Mouse (Mus musculus) thymus, postnatal 10 days (tissue): Measurements from ENCODE around the gene Ppp1r14a.

Source experiments
- DNase-seq, 2 experiments: peaks; one replicate each; pipeline ENCODE4 v3.0.0; 2021; ENCODE audit warnings: low spot score in 2 of 2

The Ppp1r14a gene

GRCm38 (mm10) chr7:29279261-29279660 is 9.8 kb upstream of the Ppp1r14a start:
- DNase-seq = peak; percentile 47

GRCm38 (mm10) chr7:29279924-29280323 is 9.2 kb upstream of the Ppp1r14a start:
- DNase-seq = no peak

GRCm38 (mm10) chr7:29280801-29281200 is 8.3 kb upstream of the Ppp1r14a start:
- DNase-seq = peak; percentile 58 to 59

- DNase-seq = peak; percentile 77 to 80
Observed at GRCm38 (mm10) chr7:29281201-29282073, 7.7 kb upstream of the Ppp1r14a start, which contains the start of gene Spint2. Spint2 (minus strand) TSS chr7:29281912.

- no peak for DNase-seq
Observed at GRCm38 (mm10) chr7:29282074-29282554, 7.0 kb upstream of the Ppp1r14a start.

- no peak for DNase-seq
Observed at GRCm38 (mm10) chr7:29283876-29284275, 5.2 kb upstream of the Ppp1r14a start.

GRCm38 (mm10) chr7:29284523-29284922 is 4.6 kb upstream of the Ppp1r14a start:
- DNase-seq = no peak

- no peak for DNase-seq
Observed at GRCm38 (mm10) chr7:29287481-29287880, 1.6 kb upstream of the Ppp1r14a start.

GRCm38 (mm10) chr7:29288079-29288478 is 1.0 kb upstream of the Ppp1r14a start:
- no peak for DNase-seq

- no peak for DNase-seq
Observed at GRCm38 (mm10) chr7:29289856-29290255, 748 bp downstream of the Ppp1r14a start.

- no peak for DNase-seq
Observed at GRCm38 (mm10) chr7:29290691-29291485, 1.8 kb downstream of the Ppp1r14a start.

GRCm38 (mm10) chr7:29291616-29292457 is 2.7 kb downstream of the Ppp1r14a start:
- DNase-seq = no peak

GRCm38 (mm10) chr7:29292458-29293098 is 3.5 kb downstream of the Ppp1r14a start:
- DNase-seq = no peak

GRCm38 (mm10) chr7:29293131-29294065 is 4.3 kb downstream of the Ppp1r14a start:
- DNase-seq = no peak

GRCm38 (mm10) chr7:29294111-29294761 is 5.1 kb downstream of the Ppp1r14a start:
- no peak for DNase-seq

- DNase-seq = no peak
Observed at GRCm38 (mm10) chr7:29295861-29296647, 6.9 kb downstream of the Ppp1r14a start.

GRCm38 (mm10) chr7:29296998-29297397 is 7.9 kb downstream of the Ppp1r14a start:
- DNase-seq = peak; percentile 49 to 73

GRCm38 (mm10) chr7:29301127-29301566 is 12.0 kb downstream of the Ppp1r14a start:
- DNase-seq = peak; percentile 60 to 74
